Mouse (Mus musculus) neural tube, embryonic 11.5 days (tissue): Measurements from ENCODE around the gene Tcf7l1. TPM values are rescaled to one million over a fixed set of nuclear protein-coding genes. Genes with fewer than 3 reads are reported as not detected.

Experiments used
- ATAC-seq: fragments of 200-750 bp; cut with Nextera tagmentation; 2 replicates; pipeline ENCODE4 v1.8.0; 2017; ENCODE audit warnings: moderate number of reproducible peaks, mild to moderate bottlenecking, moderate TSS enrichment, moderate library complexity; ENCODE audit not compliant: insufficient read depth, low FRiP score, low TSS enrichment
- DNase-seq: peaks from one replicate; pipeline ENCODE4 v3.0.0-alpha.2; 2015; ENCODE audit warnings: low spot score
- H3K27ac ChIP-seq: fragments of 300-500 bp; sonication (generic); 2 replicates; pipeline ENCODE4 v1.5.1; 2014; ENCODE audit warnings: low read depth, mild to moderate bottlenecking, low read length
- H3K27me3 ChIP-seq: fragments of 300-500 bp; sonication (generic); 2 replicates; pipeline ENCODE4 v1.6.1; 2014; ENCODE audit warnings: mild to moderate bottlenecking, low read length, mixed read lengths; ENCODE audit not compliant: control insufficient read depth, insufficient read depth
- H3K36me3 ChIP-seq: fragments of 300-500 bp; sonication (generic); 2 replicates; pipeline ENCODE4 v1.6.1; 2014; ENCODE audit warnings: mild to moderate bottlenecking, low read length, moderate library complexity, mixed read lengths; ENCODE audit not compliant: control insufficient read depth, insufficient read depth
- H3K4me1 ChIP-seq: fragments of 300-500 bp; sonication (generic); 2 replicates; pipeline ENCODE4 v1.6.1; 2014; ENCODE audit warnings: low read length, mixed read lengths; ENCODE audit not compliant: control insufficient read depth, insufficient read depth
- H3K4me2 ChIP-seq: fragments of 300-500 bp; sonication (generic); 2 replicates; pipeline ENCODE4 v1.6.1; 2014; ENCODE audit warnings: low read depth, mild to moderate bottlenecking, moderate library complexity
- H3K4me3 ChIP-seq: fragments of 300-500 bp; sonication (generic); 2 replicates; pipeline ENCODE4 v1.5.1; 2014; ENCODE audit warnings: low read depth, low read length
- H3K9ac ChIP-seq: fragments of 300-500 bp; sonication (generic); 2 replicates; pipeline ENCODE4 v1.6.1; 2014; ENCODE audit warnings: mild to moderate bottlenecking, low read length
- H3K9me3 ChIP-seq: fragments of 300-500 bp; sonication (generic); 2 replicates; pipeline ENCODE4 v1.6.1; 2016; ENCODE audit warnings: low read length; ENCODE audit not compliant: control insufficient read depth
- WGBS: fragments of 180-500 bp; shearing (Covaris S2); extraction: QIAGEN DNeasy Blood & Tissue Kit; methylation state at CpG from one replicate; pipeline ENCODE4 v1.1.7; 2014; 5-methylcytosine and 5-hydroxymethylcytosine counted together
- polyA plus RNA-seq: library from polyadenylated mRNA; unstranded; fragments of >200 nt; fragmentation: Nextera tagmentation; extraction: Ambion mirVana; gene quantifications from 2 replicates; pipeline ENCODE4 v1.2.1, GENCODE M21; 2014

The Tcf7l1 gene
- polyA plus RNA-seq, 1 experiment from 2014 or later = 21.8 TPM

GRCm38 (mm10) chr6:72692469-72692868 is 96.6 kb downstream of the Tcf7l1 start:
- 76% methylated on average over 6 of the region's 6 CpGs for WGBS
- no peak overlapping the region for H3K27ac ChIP-seq
- no peak overlapping the region for H3K9ac ChIP-seq
- no peak for DNase-seq
- no peak overlapping the region for H3K4me3 ChIP-seq
- H3K4me1 ChIP-seq = peaks cover 13% of the 10 kb centered on the region
- no peak overlapping the region for H3K4me2 ChIP-seq
- no peak for ATAC-seq
- no peaks in the 10 kb centered on the region for H3K36me3 ChIP-seq
- H3K27me3 ChIP-seq = no peaks in the 10 kb centered on the region; the same call in 1 of the 2 replicates
- no peaks in the 10 kb centered on the region for H3K9me3 ChIP-seq

GRCm38 (mm10) chr6:72691549-72691948 is 97.5 kb downstream of the Tcf7l1 start:
- Histone ChIP-seq H3K27ac (no peak overlapping the region), H3K4me2 (no peak overlapping the region), H3K36me3 (no peaks in the 10 kb centered on the region), H3K9ac (no peak overlapping the region), H3K4me1 (peaks cover 5% of the 10 kb centered on the region), H3K9me3 (no peaks in the 10 kb centered on the region), H3K27me3 (no peaks in the 10 kb centered on the region), H3K4me3 (no peak overlapping the region)
- no peak for ATAC-seq
- 91% methylated on average over 9 of the region's 9 CpGs for WGBS
- DNase-seq = no peak

DNA sequence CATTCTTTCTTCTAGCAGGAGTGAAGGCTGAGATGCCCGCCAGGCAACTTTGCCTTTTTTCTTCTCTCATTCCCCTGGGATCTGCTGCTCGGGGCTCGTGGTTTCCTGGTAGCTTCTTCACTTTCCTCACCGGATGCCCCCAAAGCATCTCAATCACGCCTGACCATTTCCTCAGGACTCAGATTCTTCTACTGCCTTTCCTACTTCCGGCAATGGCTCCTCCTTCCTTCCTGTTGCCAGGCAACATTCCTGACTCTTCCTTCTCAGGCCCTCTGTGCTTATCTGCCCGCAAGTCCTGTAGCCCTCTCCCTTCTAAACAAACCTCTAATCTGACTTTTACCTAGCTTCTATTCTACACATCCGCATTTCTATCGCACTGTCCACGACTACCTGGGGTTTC is 98.5 kb downstream of the Tcf7l1 start:
- Histone ChIP-seq H3K4me2 (no peak overlapping the region), H3K9me3 (no peaks in the 10 kb centered on the region), H3K9ac (no peak overlapping the region), H3K4me1 (peaks cover 4% of the 10 kb centered on the region; the same call in 1 of the 2 replicates), H3K4me3 (no peak overlapping the region), H3K27ac (no peak overlapping the region), H3K27me3 (no peaks in the 10 kb centered on the region), H3K36me3 (no peaks in the 10 kb centered on the region)
- WGBS = 71% methylated on average over 10 of the region's 10 CpGs
- ATAC-seq (no peak), DNase-seq (no peak)

DNA sequence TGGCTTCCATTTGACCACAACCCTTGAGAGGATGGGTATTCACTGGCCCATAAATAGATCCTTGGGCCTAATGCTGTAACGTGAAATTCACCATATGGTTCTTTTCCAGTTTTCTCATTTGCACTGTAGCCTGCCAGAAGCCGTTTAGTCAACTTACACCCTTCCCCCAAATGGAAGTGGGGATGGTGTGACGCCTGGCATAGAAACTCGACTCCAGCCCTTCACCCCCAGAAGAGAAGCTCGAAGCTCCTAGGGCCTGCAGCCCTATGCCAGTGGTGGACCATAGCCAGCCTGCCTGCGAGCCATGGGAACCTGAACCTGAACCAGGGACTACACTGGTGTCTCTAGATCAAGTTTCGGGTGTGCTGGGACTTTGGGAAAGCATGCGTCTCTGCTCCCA is 99.1 kb downstream of the Tcf7l1 start:
- no peak for ATAC-seq

GRCm38 (mm10) chr6:72689046-72689445 is 100.0 kb downstream of the Tcf7l1 start:
- Histone ChIP-seq H3K4me3 (no peak overlapping the region), H3K9me3 (no peaks in the 10 kb centered on the region), H3K9ac (no peak overlapping the region), H3K27ac (no peak overlapping the region), H3K4me1 (0 out of 2 replicates have a peak, but pooled peaks cover 2% of the 10 kb centered on the region), H3K36me3 (no peaks in the 10 kb centered on the region), H3K4me2 (no peak overlapping the region), H3K27me3 (no peaks in the 10 kb centered on the region)
- WGBS = 89% methylated on average over 5 of the region's 5 CpGs
- DNase-seq = no peak
- ATAC-seq = no peak

More for the DNA sequence above, 99.1 kb downstream of the Tcf7l1 start:
- Histone ChIP-seq H3K36me3 (no peaks in the 10 kb centered on the region), H3K4me1 (peaks cover 4% of the 10 kb centered on the region; the same call in 1 of the 2 replicates), H3K9ac (no peak overlapping the region), H3K4me2 (no peak overlapping the region), H3K27ac (no peak overlapping the region), H3K9me3 (no peaks in the 10 kb centered on the region), H3K27me3 (no peaks in the 10 kb centered on the region), H3K4me3 (no peak overlapping the region)
- WGBS = 68% methylated on average over 8 of the region's 8 CpGs
- no peak for DNase-seq

GRCm38 (mm10) chr6:72685165-72685564 is 103.9 kb downstream of the Tcf7l1 start:
- Histone ChIP-seq H3K4me1 (peaks cover 8% of the 10 kb centered on the region; the same call in 1 of the 2 replicates), H3K9me3 (no peaks in the 10 kb centered on the region), H3K36me3 (no peaks in the 10 kb centered on the region), H3K27me3 (no peaks in the 10 kb centered on the region), H3K4me3 (no peak overlapping the region), H3K9ac (no peak overlapping the region), H3K27ac (no peak overlapping the region), H3K4me2 (no peak overlapping the region)
- no peak for DNase-seq
- no peak for ATAC-seq
- 77% methylated on average over 9 of the region's 9 CpGs for WGBS

- Histone ChIP-seq H3K4me1 (peaks cover 8% of the 10 kb centered on the region; the same call in 1 of the 2 replicates), H3K4me3 (no peak overlapping the region), H3K36me3 (no peaks in the 10 kb centered on the region), H3K27ac (no peak overlapping the region), H3K9ac (no peak overlapping the region), H3K9me3 (no peaks in the 10 kb centered on the region), H3K4me2 (no peak overlapping the region), H3K27me3 (no peaks in the 10 kb centered on the region)
- 66% methylated on average over 4 of the region's 4 CpGs for WGBS
- ATAC-seq (no peak), DNase-seq (no peak)
Observed at GRCm38 (mm10) chr6:72684260-72684805, 104.7 kb downstream of the Tcf7l1 start.

DNA sequence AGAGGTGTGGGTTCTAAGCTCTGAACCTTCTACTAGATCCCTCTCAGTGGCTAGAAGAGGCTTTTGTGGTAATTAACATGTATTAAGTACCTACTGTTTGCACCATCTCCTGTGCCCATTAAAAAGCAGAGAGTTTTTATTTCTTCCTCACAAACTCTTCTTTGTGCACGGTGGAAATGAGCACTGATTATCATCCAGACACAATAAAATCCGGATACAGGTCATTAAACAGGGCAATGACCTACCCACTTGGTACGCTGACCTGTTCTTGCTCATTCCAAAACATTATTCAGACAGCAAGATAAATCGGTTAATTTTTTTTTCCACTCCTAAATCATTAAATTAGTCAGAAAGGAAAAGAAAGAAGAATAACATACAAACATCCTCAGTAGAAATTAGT is 106.8 kb downstream of the Tcf7l1 start:
- no peaks in the 10 kb centered on the region for H3K27me3 ChIP-seq

GRCm38 (mm10) chr6:72680936-72681335 is 108.1 kb downstream of the Tcf7l1 start:
- ATAC-seq = no peak
- 91% methylated on average over 9 of the region's 9 CpGs for WGBS
- Histone ChIP-seq H3K9ac (no peak overlapping the region), H3K9me3 (no peaks in the 10 kb centered on the region), H3K27ac (no peak overlapping the region), H3K4me3 (no peak overlapping the region), H3K4me2 (no peak overlapping the region), H3K4me1 (peaks cover 33% of the 10 kb centered on the region), H3K36me3 (no peaks in the 10 kb centered on the region), H3K27me3 (no peaks in the 10 kb centered on the region)
- no peak for DNase-seq

More for the DNA sequence above, 106.8 kb downstream of the Tcf7l1 start:
- 34% methylated on average over 4 of the region's 4 CpGs for WGBS
- no peak for ATAC-seq
- no peak for DNase-seq
- H3K27ac ChIP-seq = no peak overlapping the region
- no peaks in the 10 kb centered on the region for H3K36me3 ChIP-seq
- H3K9me3 ChIP-seq = no peaks in the 10 kb centered on the region
- no peak overlapping the region for H3K9ac ChIP-seq
- H3K4me3 ChIP-seq = no peak overlapping the region
- peaks cover 24% of the 10 kb centered on the region for H3K4me1 ChIP-seq
- H3K4me2 ChIP-seq = no peak overlapping the region
